Mouse (Mus musculus) layer of hippocampus, postnatal 36 days (tissue): ENCODE measurements around the gene Tnr. TPM values are rescaled to one million over a fixed set of nuclear protein-coding genes. Genes with fewer than 3 reads are reported as not detected.

ENCODE experiments used
- DNase-seq, 2 experiments: peaks; one replicate each; pipeline ENCODE4 v3.0.0; 2022
- total RNA-seq, 2 experiments: library from RNA; stranded (reverse); gene quantifications; 2 replicates each; pipeline ENCODE4 v1.2.3; 2021

The Tnr gene
- total RNA-seq, 2 experiments from 2014 or later: 150 to 178 TPM

GRCm38 (mm10) chr1:159629822-159630589 is 106.4 kb downstream of the Tnr start:
- DNase-seq: no peak

GRCm38 (mm10) chr1:159632558-159632957 is 109.0 kb downstream of the Tnr start:
- DNase-seq: no peak

- DNase-seq: peak in 1 of 2 experiments; percentile 31
These were observed 115.8 kb downstream of the Tnr start for GRCm38 (mm10) chr1:159639408-159639807.

- DNase-seq: no peak
These were observed 122.2 kb downstream of the Tnr start for GRCm38 (mm10) chr1:159645719-159646118.

- DNase-seq: no peak
These were observed 126.9 kb downstream of the Tnr start for GRCm38 (mm10) chr1:159650486-159650885.

- DNase-seq: no peak
These were observed 131.7 kb downstream of the Tnr start for GRCm38 (mm10) chr1:159655241-159655640.

GRCm38 (mm10) chr1:159657856-159658542 is 134.4 kb downstream of the Tnr start:
- DNase-seq: no peak

- DNase-seq: peak; percentile 36 to 40
These were observed 137.3 kb downstream of the Tnr start for GRCm38 (mm10) chr1:159660620-159661501.

GRCm38 (mm10) chr1:159664496-159664895 is 140.9 kb downstream of the Tnr start:
- DNase-seq: no peak

- no peak for DNase-seq
These were observed 141.4 kb downstream of the Tnr start for GRCm38 (mm10) chr1:159664945-159665344.

- DNase-seq: peak; percentile 73 to 76
These were observed 147.1 kb downstream of the Tnr start for GRCm38 (mm10) chr1:159670629-159671150.

GRCm38 (mm10) chr1:159671181-159671580 is 147.6 kb downstream of the Tnr start:
- no peak for DNase-seq

GRCm38 (mm10) chr1:159674240-159674639 is 150.7 kb downstream of the Tnr start:
- DNase-seq: no peak

- DNase-seq: no peak
These were observed 151.9 kb downstream of the Tnr start for GRCm38 (mm10) chr1:159675472-159675871.

- no peak for DNase-seq
These were observed 154.8 kb downstream of the Tnr start for GRCm38 (mm10) chr1:159678221-159678935.

- no peak for DNase-seq
These were observed 157.7 kb downstream of the Tnr start for GRCm38 (mm10) chr1:159681252-159681651.

GRCm38 (mm10) chr1:159686476-159687231 is 163.1 kb downstream of the Tnr start:
- peak; percentile 64 to 65 for DNase-seq

- DNase-seq: no peak
These were observed 173.1 kb downstream of the Tnr start for GRCm38 (mm10) chr1:159696717-159697116.

- no peak for DNase-seq
These were observed 178.5 kb downstream of the Tnr start for GRCm38 (mm10) chr1:159702038-159702437.

- DNase-seq: no peak
These were observed 181.4 kb downstream of the Tnr start for GRCm38 (mm10) chr1:159704925-159705324.

- no peak for DNase-seq
These were observed 192.7 kb downstream of the Tnr start for GRCm38 (mm10) chr1:159716301-159716700.
